Mouse (Mus musculus) intestine, embryonic 15.5 days (tissue): Measurements from ENCODE around the gene Tor3a. TPM values are rescaled to one million over a fixed set of nuclear protein-coding genes. Genes with fewer than 3 reads are reported as not detected.

ENCODE experiments used
- ATAC-seq: fragments of 200-750 bp; cut with Nextera tagmentation; 2 replicates; pipeline ENCODE4 v1.8.0; 2017; ENCODE audit warnings: moderate TSS enrichment, moderate library complexity
- H3K27ac ChIP-seq: fragments of 300-500 bp; sonication (generic); 2 replicates; pipeline ENCODE4 v1.5.1; 2015; ENCODE audit warnings: mild to moderate bottlenecking, inconsistent platforms
- H3K27me3 ChIP-seq: fragments of 300-500 bp; sonication (generic); replicated peaks from 2 replicates; pipeline ENCODE4 v1.6.1; 2015; ENCODE audit warnings: inconsistent platforms
- H3K36me3 ChIP-seq: fragments of 300-500 bp; sonication (generic); 2 replicates; pipeline ENCODE4 v1.6.1; 2015; ENCODE audit warnings: inconsistent platforms
- H3K4me1 ChIP-seq: fragments of 300-500 bp; sonication (generic); replicated peaks from 2 replicates; pipeline ENCODE4 v1.6.1; 2015; ENCODE audit warnings: inconsistent platforms
- H3K4me2 ChIP-seq: fragments of 300-500 bp; sonication (generic); replicated peaks from 2 replicates; pipeline ENCODE4 v1.6.1; 2015; ENCODE audit warnings: mild to moderate bottlenecking, inconsistent platforms
- H3K4me3 ChIP-seq: fragments of 300-500 bp; sonication (generic); replicated peaks from 2 replicates; pipeline ENCODE4 v1.5.1; 2015; ENCODE audit warnings: inconsistent platforms
- H3K9ac ChIP-seq: fragments of 300-500 bp; sonication (generic); 2 replicates; pipeline ENCODE4 v1.6.1; 2015; ENCODE audit warnings: inconsistent platforms
- H3K9me3 ChIP-seq: fragments of 300-500 bp; sonication (generic); 2 replicates; pipeline ENCODE4 v1.6.1; 2016; ENCODE audit warnings: inconsistent platforms
- WGBS: fragments of 180-500 bp; shearing (Covaris S2); methylation state at CpG from one replicate; pipeline ENCODE4 v1.1.7; 2015; 5-methylcytosine and 5-hydroxymethylcytosine counted together
- polyA plus RNA-seq: library from polyadenylated mRNA; unstranded; fragments of >200 nt; fragmentation: Nextera tagmentation; extraction: Ambion mirVana; gene quantifications from 2 replicates; pipeline ENCODE4 v1.2.1, GENCODE M21; 2015

Gene Tor3a
- polyA plus RNA-seq, 1 experiment from 2014 or later: 5.6 TPM

GRCm38 (mm10) chr1:156702151-156702550 lies 28.0 kb upstream of the Tor3a start:
- Histone ChIP-seq H3K4me3 (no peak overlapping the region), H3K9me3 (no peaks in the 10 kb centered on the region), H3K27ac (no peak overlapping the region), H3K4me1 (no peaks in the 10 kb centered on the region), H3K4me2 (no peak overlapping the region), H3K9ac (no peak overlapping the region), H3K36me3 (peaks cover 18% of the 10 kb centered on the region), H3K27me3 (no peaks in the 10 kb centered on the region)
- no peak for ATAC-seq
- WGBS: 93% methylated on average over 7 of the region's 7 CpGs

- Histone ChIP-seq H3K4me3 (no peak overlapping the region), H3K9me3 (no peaks in the 10 kb centered on the region), H3K27ac (no peak overlapping the region), H3K4me2 (no peak overlapping the region), H3K9ac (no peak overlapping the region), H3K27me3 (no peaks in the 10 kb centered on the region), H3K36me3 (peaks cover 43% of the 10 kb centered on the region), H3K4me1 (no peaks in the 10 kb centered on the region)
- WGBS: 82% methylated on average over 7 of the region's 7 CpGs
- ATAC-seq: no peak
These were observed 12.0 kb upstream of the Tor3a start for GRCm38 (mm10) chr1:156686025-156686661.

GRCm38 (mm10) chr1:156679599-156679998 lies 5.4 kb upstream of the Tor3a start:
- peaks cover 14% of the 10 kb centered on the region; the same call in 1 of the 2 replicates for H3K36me3 ChIP-seq

GRCm38 (mm10) chr1:156677230-156677629 lies 3.1 kb upstream of the Tor3a start:
- ATAC-seq: no peak
- WGBS: 91% methylated on average over 3 of the region's 3 CpGs
- no peak overlapping the region for H3K4me3 ChIP-seq
- H3K4me1 ChIP-seq: peaks cover 3% of the 10 kb centered on the region; the same call in 1 of the 2 replicates
- no peaks in the 10 kb centered on the region for H3K9me3 ChIP-seq
- H3K9ac ChIP-seq: no peak overlapping the region
- no peak overlapping the region for H3K4me2 ChIP-seq
- no peak overlapping the region for H3K27ac ChIP-seq
- no peaks in the 10 kb centered on the region for H3K27me3 ChIP-seq
- H3K36me3 ChIP-seq: peaks cover 7% of the 10 kb centered on the region; the same call in 1 of the 2 replicates

More at GRCm38 (mm10) chr1:156679599-156679998, 5.4 kb upstream of the Tor3a start:
- Histone ChIP-seq H3K9me3 (no peaks in the 10 kb centered on the region), H3K27ac (no peak overlapping the region), H3K4me3 (no peak overlapping the region), H3K4me1 (no peaks in the 10 kb centered on the region), H3K27me3 (no peaks in the 10 kb centered on the region), H3K4me2 (no peak overlapping the region), H3K9ac (no peak overlapping the region)
- no peak for ATAC-seq
- 91% methylated on average over 9 of the region's 9 CpGs for WGBS

GRCm38 (mm10) chr1:156676596-156676995 lies 2.4 kb upstream of the Tor3a start:
- no peak for ATAC-seq
- Histone ChIP-seq H3K4me2 (no peak overlapping the region), H3K4me3 (no peak overlapping the region), H3K4me1 (peaks cover 3% of the 10 kb centered on the region; the same call in 1 of the 2 replicates), H3K9ac (no peak overlapping the region), H3K27me3 (no peaks in the 10 kb centered on the region), H3K36me3 (peaks cover 7% of the 10 kb centered on the region; the same call in 1 of the 2 replicates), H3K9me3 (no peaks in the 10 kb centered on the region), H3K27ac (no peak overlapping the region)
- whole genome bisulfite sequencing: 76% methylated on average over 5 of the region's 5 CpGs

- Histone ChIP-seq H3K4me1 (peaks cover 3% of the 10 kb centered on the region; the same call in 1 of the 2 replicates), H3K36me3 (peaks cover 5% of the 10 kb centered on the region; the same call in 1 of the 2 replicates), H3K9ac (no peak overlapping the region), H3K4me3 (no peak overlapping the region), H3K9me3 (no peaks in the 10 kb centered on the region), H3K27ac (no peak overlapping the region), H3K27me3 (no peaks in the 10 kb centered on the region), H3K4me2 (no peak overlapping the region)
- ATAC-seq: no peak
- WGBS: 37% methylated on average over 12 of the region's 12 CpGs
These were observed 2.0 kb upstream of the Tor3a start for GRCm38 (mm10) chr1:156676171-156676570.

- H3K36me3 ChIP-seq: no peaks in the 10 kb centered on the region
- H3K27me3 ChIP-seq: no peaks in the 10 kb centered on the region
- H3K9me3 ChIP-seq: no peaks in the 10 kb centered on the region
- H3K27ac ChIP-seq: no peak overlapping the region
- peak overlapping the region; percentile 99 for H3K4me2 ChIP-seq
- 2% methylated on average over 29 of the region's 29 CpGs for WGBS
- H3K4me3 ChIP-seq: peak overlapping the region; percentile 69
- peak; percentile 46 for ATAC-seq
- peak overlapping the region; percentile 59 for H3K9ac ChIP-seq
- peaks cover 7% of the 10 kb centered on the region; the same call in 1 of the 2 replicates for H3K4me1 ChIP-seq
These were observed 521 bp downstream of the Tor3a start for GRCm38 (mm10) chr1:156673476-156674194.

GRCm38 (mm10) chr1:156672720-156673475 lies 1.3 kb downstream of the Tor3a start:
- H3K4me3 ChIP-seq: peak overlapping the region; percentile 69
- 0 out of 2 replicates have a peak overlapping the region, but pooled peaks have one; percentile 59 for H3K9ac ChIP-seq
- no peaks in the 10 kb centered on the region for H3K36me3 ChIP-seq
- ATAC-seq: 0 out of 2 replicates have a peak, but pooled peaks have one; percentile 9
- H3K4me2 ChIP-seq: peak overlapping the region; percentile 99
- H3K27me3 ChIP-seq: no peaks in the 10 kb centered on the region
- H3K4me1 ChIP-seq: peaks cover 10% of the 10 kb centered on the region; the same call in 1 of the 2 replicates
- no peak overlapping the region for H3K27ac ChIP-seq
- H3K9me3 ChIP-seq: no peaks in the 10 kb centered on the region
- 22% methylated on average over 14 of the region's 14 CpGs for WGBS

GRCm38 (mm10) chr1:156671921-156672320 lies 2.2 kb downstream of the Tor3a start:
- no peaks in the 10 kb centered on the region for H3K36me3 ChIP-seq
- H3K27me3 ChIP-seq: no peaks in the 10 kb centered on the region
- H3K9ac ChIP-seq: no peak overlapping the region
- H3K4me2 ChIP-seq: no peak overlapping the region
- peaks cover 13% of the 10 kb centered on the region; the same call in 1 of the 2 replicates for H3K4me1 ChIP-seq
- no peak overlapping the region for H3K27ac ChIP-seq
- no peak overlapping the region for H3K4me3 ChIP-seq
- WGBS: 93% methylated on average over 3 of the region's 3 CpGs
- no peaks in the 10 kb centered on the region for H3K9me3 ChIP-seq
- ATAC-seq: no peak

- no peak for ATAC-seq
- no peak overlapping the region for H3K9ac ChIP-seq
These were observed 4.8 kb downstream of the Tor3a start for GRCm38 (mm10) chr1:156669208-156669983.

GRCm38 (mm10) chr1:156668602-156669001 lies 5.6 kb downstream of the Tor3a start:
- Histone ChIP-seq H3K4me2 (no peak overlapping the region), H3K9ac (no peak overlapping the region), H3K27ac (no peak overlapping the region), H3K9me3 (no peaks in the 10 kb centered on the region), H3K27me3 (no peaks in the 10 kb centered on the region), H3K36me3 (no peaks in the 10 kb centered on the region), H3K4me1 (0 out of 2 replicates have a peak, but pooled peaks cover 11% of the 10 kb centered on the region), H3K4me3 (no peak overlapping the region)
- no peak; the same call in 1 of the 2 replicates for ATAC-seq
- 34% methylated on average over 5 of the region's 5 CpGs for WGBS

More at GRCm38 (mm10) chr1:156669208-156669983, 4.8 kb downstream of the Tor3a start:
- H3K4me3 ChIP-seq: no peak overlapping the region
- H3K4me1 ChIP-seq: peaks cover 12% of the 10 kb centered on the region; the same call in 1 of the 2 replicates
- H3K36me3 ChIP-seq: no peaks in the 10 kb centered on the region
- no peaks in the 10 kb centered on the region for H3K27me3 ChIP-seq
- H3K4me2 ChIP-seq: no peak overlapping the region
- 33% methylated on average over 11 of the region's 11 CpGs for WGBS
- no peaks in the 10 kb centered on the region for H3K9me3 ChIP-seq
- H3K27ac ChIP-seq: no peak overlapping the region
